Mouse (Mus musculus) bone marrow macrophage, adult 2 months (primary cell): ENCODE data around the gene Cotl1. TPM values are rescaled to one million over a fixed set of nuclear protein-coding genes. Genes with fewer than 3 reads are reported as not detected.

ENCODE experiments used
- H3K27ac ChIP-seq: 2 replicates; pipeline ENCODE4 v1.5.1; 2012; ENCODE audit warnings: low read depth, low read length; ENCODE audit not compliant: insufficient read depth
- H3K4me1 ChIP-seq: 2 replicates; pipeline ENCODE4 v1.6.1; 2012; ENCODE audit warnings: low read length; ENCODE audit not compliant: control insufficient read depth, insufficient read depth
- H3K4me3 ChIP-seq: 2 replicates; pipeline ENCODE4 v1.5.1; 2012; ENCODE audit warnings: mild to moderate bottlenecking, low read length, moderate library complexity; ENCODE audit not compliant: insufficient read depth
- CTCF ChIP-seq: IDR thresholded peaks from 2 replicates; pipeline ENCODE4 v1.5.1; 2012; ENCODE audit warnings: low read depth, mild to moderate bottlenecking, low read length, moderate library complexity
- POLR2A ChIP-seq: IDR thresholded peaks from 2 replicates; pipeline ENCODE4 v1.6.1; 2012; ENCODE audit warnings: mild to moderate bottlenecking, low read depth, low read length, borderline replicate concordance
- polyA plus RNA-seq: library from polyadenylated mRNA; stranded (reverse); fragments of >200 nt; gene quantifications from 2 replicates; pipeline ENCODE4 v1.2.4, GENCODE M21; 2012; ENCODE audit not compliant: missing spikeins, insufficient read depth, insufficient read length

The Cotl1 gene
- polyA plus RNA-seq, 1 experiment: 492 TPM

GRCm38 (mm10) chr8:119762226-119763220 is 77.8 kb downstream of the Cotl1 start:
- TF ChIP-seq POLR2A (no peak), CTCF (no peak)
- H3K4me1 ChIP-seq: no peaks in the 10 kb centered on the region
- H3K27ac ChIP-seq: no peak overlapping the region
- H3K4me3 ChIP-seq: no peak overlapping the region

DNA sequence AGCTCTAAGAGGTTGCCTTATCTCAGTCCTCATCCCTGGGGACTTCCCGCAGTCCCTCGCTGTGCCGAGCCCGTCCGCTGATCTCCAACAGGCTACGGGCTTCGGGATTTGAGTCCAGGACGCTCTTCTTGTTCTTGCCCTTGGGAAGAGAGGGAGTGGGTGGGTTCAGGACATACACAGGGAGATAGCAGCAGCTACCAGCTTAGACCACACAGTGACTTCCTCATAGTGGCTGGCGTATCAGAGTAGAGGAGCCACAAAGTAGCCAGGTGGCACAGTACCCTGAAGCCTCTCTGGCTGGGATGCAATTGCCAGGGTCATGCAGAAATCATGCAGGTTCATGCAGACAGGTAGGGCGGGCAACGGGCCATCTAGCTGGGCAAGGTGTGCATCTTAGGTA is 78.7 kb downstream of the Cotl1 start:
- H3K4me3 ChIP-seq: no peak overlapping the region
- TF ChIP-seq CTCF (no peak), POLR2A (no peak)
- no peak overlapping the region for H3K27ac ChIP-seq
- H3K4me1 ChIP-seq: no peaks in the 10 kb centered on the region

Other genes with a start within 250 kb of the Cotl1 start
- 7.1 TPM in 2 replicates for gene Taf1c, start 235.3 kb downstream of the Cotl1 start, polyA plus RNA-seq
- not detected in 2 replicates for gene Adad2, start 227.8 kb downstream of the Cotl1 start, polyA plus RNA-seq
- not detected in 2 replicates for gene Kcng4, start 204.9 kb downstream of the Cotl1 start, polyA plus RNA-seq
- gene Wfdc1, start 174.2 kb downstream of the Cotl1 start, polyA plus RNA-seq: not detected in 2 replicates
- not detected in 2 replicates for gene Atp2c2, start 140.5 kb downstream of the Cotl1 start, polyA plus RNA-seq
- gene Tldc1, start 62.1 kb downstream of the Cotl1 start, polyA plus RNA-seq: 5.4 and 6.5 TPM in 2 replicates
- 7.6 and 8.3 TPM in 2 replicates for gene Klhl36, start 21.7 kb upstream of the Cotl1 start, polyA plus RNA-seq
- 17.3 and 19.2 TPM in 2 replicates for gene Usp10, start 69.8 kb upstream of the Cotl1 start, polyA plus RNA-seq
- 32.7 and 45.3 TPM in 2 replicates for gene Gm20388, start 70.3 kb upstream of the Cotl1 start, polyA plus RNA-seq
- gene Crispld2, start 151.9 kb upstream of the Cotl1 start, polyA plus RNA-seq: not detected in 2 replicates